Mouse (Mus musculus): ENCODE measurements around the gene Rspo1.

The Rspo1 gene

GRCm38 (mm10) chr4:125034341-125034740 is 48.1 kb downstream of the Rspo1 start:
- DNase-seq, result no peak

GRCm38 (mm10) chr4:125044454-125044853 is 58.2 kb downstream of the Rspo1 start:
- DNase-seq, result no peak

DNA sequence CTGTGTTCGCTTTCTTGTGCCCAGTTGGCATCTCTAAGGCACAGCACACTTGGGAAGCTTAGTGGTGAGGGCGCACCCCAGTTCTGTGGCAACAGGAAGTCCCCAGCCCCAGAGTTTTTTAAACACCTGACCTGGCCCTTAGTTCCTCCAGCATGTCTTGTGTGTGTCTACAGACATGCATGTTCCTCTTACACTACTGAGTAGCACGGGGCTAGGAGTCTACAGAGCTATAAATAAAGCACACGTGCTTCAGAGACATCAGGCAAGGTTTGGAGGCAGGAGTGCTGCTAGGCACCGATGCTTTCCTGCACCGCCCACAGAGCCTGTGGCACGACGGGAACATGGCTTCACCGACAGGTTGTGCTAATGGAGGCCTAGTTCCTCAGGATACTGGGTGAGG is 69.2 kb downstream of the Rspo1 start:
- no peak for DNase-seq

DNA sequence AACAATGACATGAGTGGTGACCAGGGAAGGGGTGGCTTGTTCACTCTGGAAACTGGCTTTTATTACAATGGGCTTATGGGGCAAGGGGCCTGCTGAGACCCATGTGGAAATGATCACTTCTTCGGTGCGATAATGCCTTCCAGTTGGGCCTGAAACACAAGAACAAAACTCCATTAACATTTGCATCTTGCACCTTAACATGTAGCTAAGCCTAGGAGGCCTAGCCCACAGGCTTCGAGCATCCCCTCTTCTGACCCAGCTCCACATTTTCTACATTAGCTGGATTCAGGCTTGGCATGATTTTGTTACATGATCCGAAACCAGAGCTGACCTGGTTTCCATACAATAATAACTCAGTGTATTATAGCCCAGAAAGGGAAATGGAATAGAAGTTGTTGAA is 70.2 kb downstream of the Rspo1 start:
- DNase-seq, result no peak

GRCm38 (mm10) chr4:125057273-125057672 is 71.0 kb downstream of the Rspo1 start:
- no peak for DNase-seq

- no peak for DNase-seq
Measured at GRCm38 (mm10) chr4:125058033-125058432, 71.8 kb downstream of the Rspo1 start.

Data from liver (tissue).